Mouse (Mus musculus): ENCODE data around the gene Aoah.

Aoah gene

GRCm38 (mm10) chr13:20793901-20794300, at the start of gene Aoah:
TSS of gene Aoah (plus strand) at chr13:20794113.
- DNase-seq = peak; percentile 57

GRCm38 (mm10) chr13:20754843-20755242, 39.1 kb upstream of the Aoah start:
- no peak for DNase-seq

DNA sequence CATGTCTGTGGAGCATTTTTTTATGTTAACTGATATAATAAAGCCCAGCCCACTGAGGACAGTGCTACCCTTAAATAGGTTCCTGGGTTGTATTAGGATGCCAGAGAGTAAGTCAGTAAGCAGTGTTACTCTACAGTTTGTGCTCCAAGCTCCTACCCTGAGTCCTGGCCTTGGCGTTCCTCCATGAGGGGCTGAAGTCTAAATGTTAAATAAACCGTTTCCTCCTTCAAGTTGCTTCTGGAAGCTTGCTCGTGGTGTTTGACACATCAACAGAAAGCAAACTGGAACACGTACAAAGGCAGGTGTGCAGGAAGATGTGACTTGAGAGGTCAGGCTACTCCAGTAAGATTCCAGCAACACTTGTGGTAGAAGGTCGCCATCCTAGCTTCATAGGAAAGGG, 10.3 kb upstream of the Aoah start:
- DNase-seq = no peak

GRCm38 (mm10) chr13:20784060-20784459, 9.9 kb upstream of the Aoah start:
- DNase-seq = no peak

DNA sequence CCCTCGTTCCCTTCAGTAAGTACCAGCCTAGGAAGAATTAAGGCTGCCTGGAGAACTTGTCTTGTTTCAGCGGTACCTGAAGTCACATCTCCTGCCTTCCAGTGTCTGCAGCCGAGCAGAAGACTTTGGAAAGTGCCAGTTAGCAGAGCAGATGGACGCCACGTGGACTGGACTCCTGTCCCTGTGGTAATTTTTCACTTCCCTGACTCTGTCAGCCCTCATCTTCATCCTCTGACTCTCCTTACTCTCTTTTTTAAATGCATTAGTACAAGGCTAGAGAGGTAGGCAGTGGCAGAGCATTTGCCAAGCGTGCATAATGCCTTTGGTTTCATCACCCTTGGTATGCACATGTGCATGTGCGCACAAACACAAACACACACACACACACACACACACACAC, 8.0 kb upstream of the Aoah start:
- DNase-seq = no peak

- DNase-seq = peak; percentile 62
Measured at GRCm38 (mm10) chr13:20786825-20787245, 7.1 kb upstream of the Aoah start.

DNA sequence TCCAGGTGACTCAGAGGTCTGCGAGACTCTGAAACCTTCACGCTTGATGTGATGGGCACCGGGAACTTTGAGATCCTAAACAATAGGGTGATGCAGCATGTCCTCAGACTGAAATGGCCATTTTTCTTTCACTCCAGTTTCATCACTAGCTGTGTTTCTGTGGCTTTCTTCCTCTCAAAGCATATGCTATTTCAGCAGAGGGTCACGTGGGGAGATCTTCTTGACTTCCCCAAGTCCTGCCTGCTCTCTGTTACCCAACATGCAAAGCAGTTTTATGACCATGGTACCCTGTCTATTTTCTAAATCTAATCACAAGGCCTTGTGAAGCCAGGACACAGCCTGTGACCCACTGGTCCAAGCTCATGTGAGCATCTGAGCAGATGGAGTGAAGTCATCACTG, 6.0 kb upstream of the Aoah start:
- DNase-seq = no peak

DNA sequence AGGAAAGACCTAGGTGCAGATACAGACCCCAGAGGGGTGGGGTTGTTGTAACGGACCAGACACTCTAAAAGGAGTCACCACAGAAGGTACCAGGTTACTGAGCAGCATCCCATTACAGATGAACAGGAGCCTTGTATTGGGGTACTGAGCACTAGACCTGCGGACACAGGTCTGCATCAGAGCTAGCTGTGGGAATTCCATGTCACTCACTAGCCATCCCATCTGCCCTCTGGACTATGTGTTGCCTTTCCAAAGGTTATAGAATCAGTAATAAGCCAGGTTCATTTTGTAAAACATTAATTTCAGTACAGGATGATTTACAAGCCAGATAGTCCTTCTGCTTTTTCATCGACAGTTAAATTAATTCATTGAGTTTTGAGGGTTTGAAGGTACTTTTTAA, 2.7 kb downstream of the Aoah start:
- DNase-seq = peak; percentile 44

DNA sequence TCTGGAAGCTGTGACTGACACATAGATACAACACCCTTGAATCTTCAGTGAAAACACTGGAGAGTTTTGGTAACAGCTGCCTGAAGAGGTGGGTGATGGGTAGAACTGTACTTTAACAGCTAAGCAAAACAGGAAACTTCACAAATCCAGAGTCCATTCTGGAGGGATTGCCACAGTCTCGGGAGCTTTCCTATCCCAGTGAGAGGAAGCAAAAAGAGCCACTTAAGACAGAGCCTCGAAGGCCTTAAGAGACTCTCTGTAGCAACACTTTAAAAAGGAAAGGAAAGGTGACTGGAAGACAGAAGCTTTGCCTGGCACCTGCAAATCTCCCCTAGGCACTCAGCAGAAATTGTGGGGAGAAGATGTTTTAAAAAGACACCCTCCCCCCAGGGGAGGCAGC, 4.6 kb downstream of the Aoah start:
- peak; percentile 16 for DNase-seq

DNA sequence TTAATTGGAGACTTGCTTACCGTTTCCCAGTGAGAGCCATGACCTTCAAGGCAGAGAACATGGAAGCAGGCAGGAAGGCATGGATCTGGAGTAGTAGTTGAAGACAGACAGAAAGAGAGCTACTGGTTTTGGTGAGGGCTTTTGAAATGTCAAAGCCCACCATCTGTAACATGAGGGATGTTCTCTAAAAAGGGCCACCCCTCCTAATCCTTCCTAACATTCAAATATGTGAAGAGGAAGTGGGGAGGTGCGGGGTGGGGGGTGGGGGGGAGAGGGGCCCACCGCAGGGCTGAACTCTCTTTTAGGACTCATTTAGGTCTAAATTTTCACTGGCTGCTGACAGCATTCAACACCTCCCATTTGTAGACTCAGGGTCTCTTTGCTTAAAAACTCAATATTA, 5.9 kb downstream of the Aoah start:
- no peak for DNase-seq

DNA sequence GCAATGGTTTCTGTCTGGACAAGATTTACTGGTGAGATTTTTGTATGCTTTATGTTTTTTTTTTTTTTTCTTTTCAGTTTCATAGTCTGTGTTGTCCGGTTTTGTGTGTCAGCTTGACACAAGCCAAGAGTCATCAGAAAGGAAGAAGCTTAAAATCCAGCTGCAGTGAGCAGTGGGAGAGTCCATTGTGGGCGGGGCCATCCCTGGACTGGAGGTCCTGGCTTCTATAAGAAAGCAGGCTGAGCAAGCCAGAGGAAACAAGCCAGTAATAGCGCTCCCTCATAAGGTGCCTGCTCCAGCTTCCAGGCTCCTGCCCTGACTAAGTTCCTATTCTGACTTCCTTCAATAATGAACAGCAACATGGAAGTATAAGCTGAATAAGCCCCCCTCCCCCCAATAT, 6.7 kb downstream of the Aoah start:
- DNase-seq = peak; percentile 53

GRCm38 (mm10) chr13:20811782-20812406, 18.0 kb downstream of the Aoah start:
- DNase-seq = no peak

DNA sequence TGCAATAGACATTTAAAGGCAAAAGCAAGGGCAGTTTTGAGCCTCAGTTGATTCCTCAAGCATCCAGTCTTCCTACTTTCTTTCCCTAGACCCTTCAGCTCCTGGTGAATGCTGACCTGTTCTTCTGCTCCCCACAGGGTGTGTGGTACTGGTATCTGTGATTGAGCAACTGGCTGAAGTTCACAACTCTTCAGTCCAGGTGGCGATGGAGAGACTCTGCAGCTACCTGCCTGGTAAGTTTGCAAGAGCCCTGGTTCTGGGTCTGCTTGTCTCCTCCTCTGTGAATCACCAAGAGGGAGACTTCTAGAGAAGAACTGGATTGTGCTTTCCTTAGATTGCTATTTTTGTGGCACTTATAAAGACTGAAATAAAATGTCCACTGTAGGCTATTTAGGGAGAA, 22.5 kb downstream of the Aoah start:
- DNase-seq = no peak

- DNase-seq = peak; percentile 17
Measured at GRCm38 (mm10) chr13:20820712-20821328, 26.9 kb downstream of the Aoah start.

DNA sequence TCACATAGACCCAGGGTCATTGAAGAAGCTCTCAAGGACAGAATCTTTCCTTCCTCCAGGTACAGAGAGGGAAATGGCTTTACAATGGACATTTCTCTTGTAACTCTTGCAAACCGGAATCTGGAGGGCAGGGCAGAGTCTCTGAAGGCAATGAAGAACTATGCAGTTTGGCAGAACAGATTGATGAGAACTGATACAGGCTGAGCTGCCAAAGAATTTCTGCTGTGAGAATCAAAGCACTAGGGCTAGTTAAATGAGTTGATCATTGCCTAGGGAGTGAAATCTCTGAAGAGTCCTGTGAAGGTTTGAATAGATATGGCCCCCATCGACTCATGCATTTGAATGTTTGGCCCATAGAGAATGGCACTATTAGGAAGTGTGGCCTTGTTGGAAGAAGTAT, 34.8 kb downstream of the Aoah start:
- no peak for DNase-seq

DNA sequence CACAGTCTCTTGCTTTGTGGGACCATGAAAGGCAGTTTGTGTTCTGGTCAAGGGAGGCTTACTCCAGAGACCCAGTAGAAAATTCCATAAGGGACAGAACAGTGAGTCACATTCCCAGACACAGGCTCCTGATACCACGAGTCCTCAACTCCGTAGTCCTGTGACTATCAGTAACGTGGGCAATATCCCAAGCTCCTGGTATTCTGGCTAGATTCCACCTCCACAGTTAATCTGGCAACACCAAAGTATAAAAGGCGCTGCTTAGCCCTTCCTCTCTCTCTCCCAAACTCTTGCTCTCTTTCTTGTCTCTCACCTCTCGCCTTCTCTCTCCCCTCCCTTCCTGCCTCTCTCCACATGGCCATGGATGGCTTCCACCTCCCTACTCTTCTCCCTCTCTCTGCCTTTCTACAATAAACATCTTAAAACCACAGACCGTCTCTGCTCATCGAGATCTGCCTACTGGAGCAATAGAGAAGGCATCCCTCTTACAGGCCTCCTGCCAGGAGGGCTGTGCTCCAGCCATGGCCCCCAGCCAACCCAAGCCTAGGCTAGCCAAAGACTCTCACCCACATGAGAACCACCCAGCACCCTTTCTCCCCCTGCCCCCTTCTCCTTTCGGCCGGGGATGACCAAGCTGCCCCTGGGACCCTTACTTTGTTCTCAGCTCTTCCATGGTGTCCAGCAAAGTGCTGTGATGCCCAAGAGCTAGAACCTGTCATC, 35.4 kb downstream of the Aoah start:
- DNase-seq = no peak

DNA sequence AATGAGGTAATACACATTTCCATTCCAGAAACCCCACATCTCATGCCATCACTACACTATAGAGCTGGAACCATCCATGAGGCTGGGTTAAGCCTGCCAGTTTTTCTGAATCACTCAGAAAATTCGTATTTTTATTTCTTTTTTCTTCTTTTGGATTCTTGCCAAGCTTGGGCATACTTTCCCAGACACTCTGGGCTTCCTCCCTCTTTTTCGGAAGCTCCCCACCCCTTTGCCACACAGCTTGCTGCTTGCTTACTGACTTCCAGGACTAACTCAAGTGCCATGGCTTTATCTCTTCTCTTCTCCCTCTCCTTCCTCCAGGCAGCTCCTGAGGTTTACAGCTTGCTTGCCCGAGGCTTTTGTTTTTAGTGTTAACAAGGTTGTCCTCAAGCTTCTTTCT, 62.0 kb downstream of the Aoah start:
- DNase-seq = no peak

- peak; percentile 38 for DNase-seq
Measured at GRCm38 (mm10) chr13:20899372-20899771, 105.5 kb downstream of the Aoah start.

DNA sequence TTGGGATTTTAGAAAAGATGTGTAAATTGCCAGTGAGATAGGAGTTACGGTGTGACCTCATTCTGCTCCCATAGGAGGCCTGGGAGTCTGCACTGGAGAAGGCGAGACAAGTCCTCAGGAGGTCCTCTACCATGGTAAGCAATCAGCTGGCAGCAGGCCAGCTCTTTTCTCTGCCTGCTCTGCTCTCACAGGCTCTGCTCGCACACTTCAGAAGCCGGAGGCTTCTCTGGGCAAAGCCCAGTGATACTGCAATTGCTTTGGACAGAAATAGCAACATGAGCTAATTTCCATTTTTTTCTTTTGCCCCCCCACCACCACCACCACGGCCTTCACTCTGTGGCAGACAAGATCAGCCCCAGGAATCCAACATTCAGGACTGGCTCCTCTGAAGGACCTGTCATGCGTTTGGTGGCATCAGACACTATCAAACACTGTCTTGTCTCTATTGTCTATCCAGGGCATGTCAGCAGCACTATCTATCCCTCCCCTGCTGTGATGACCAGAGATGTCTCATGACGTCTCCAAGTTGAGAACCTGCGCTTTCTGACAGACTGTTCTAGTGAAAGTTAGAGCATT, 106.6 kb downstream of the Aoah start:
- DNase-seq = peak; percentile 63

GRCm38 (mm10) chr13:20900972-20901457, 107.1 kb downstream of the Aoah start:
- peak; percentile 36 for DNase-seq

DNA sequence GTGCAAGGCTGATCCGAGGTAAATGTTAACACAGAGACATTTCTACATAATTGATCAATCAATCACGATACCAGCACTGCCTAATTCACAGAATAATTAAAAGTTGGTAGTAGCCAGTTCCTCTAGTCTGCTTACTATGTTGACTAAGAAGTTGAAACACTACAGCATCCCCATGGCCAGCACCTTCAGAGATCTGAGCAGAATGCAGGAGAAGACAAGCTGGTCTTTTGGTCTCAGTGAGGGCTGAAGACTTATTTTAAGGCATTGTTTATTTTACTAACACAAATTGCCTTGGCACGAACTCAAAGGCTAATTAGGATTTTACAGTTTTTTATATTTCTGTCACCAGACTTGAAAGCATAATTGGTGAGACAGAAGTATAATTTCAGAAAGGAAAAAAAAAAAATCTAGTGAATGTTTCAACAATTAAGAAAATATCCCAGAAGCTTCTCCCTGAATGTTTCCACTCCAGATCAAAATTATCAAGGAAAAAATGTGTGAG, 107.8 kb downstream of the Aoah start:
- no peak for DNase-seq

DNA sequence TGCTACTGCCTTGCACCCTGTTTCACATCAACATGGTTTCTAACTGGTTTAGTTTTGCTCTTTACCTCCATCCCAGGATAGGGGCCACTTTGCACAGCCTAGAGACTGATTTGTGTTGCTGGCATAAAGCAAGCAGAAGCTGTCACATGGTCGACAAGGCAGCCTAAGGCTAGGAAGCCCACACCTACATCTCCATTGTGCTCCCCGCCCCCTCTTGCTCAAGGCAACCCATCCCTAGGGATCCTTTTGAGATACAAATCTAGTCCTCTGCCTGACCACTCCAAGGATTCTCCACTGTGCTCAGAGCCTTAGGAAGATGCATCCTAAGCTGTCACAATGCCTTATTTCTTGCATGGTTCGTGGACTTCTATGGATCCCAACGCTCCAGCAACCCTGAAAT, 110.2 kb downstream of the Aoah start:
- DNase-seq = no peak

DNA sequence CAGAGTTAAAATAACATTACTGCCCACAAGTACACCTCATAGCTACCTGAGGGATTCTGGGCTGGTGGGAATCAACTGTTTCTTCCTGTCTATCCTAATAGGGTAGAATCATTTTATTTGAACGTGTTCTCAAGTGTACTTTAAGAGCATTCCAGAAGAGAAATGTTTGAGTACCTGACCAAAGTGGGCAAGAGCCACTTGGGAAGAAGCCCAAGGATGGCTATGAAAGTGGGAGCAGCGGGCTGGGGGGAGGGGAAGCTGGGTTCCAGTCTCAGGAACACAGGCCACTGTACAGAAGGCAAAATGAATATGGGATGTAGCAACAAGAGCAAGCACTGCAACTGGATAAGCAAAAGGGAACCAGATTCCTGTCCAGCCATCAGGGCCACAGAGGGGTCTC, 111.3 kb downstream of the Aoah start:
- DNase-seq = no peak

Measured in kidney, postnatal 14 days (tissue).